In the genomic region with DNA sequence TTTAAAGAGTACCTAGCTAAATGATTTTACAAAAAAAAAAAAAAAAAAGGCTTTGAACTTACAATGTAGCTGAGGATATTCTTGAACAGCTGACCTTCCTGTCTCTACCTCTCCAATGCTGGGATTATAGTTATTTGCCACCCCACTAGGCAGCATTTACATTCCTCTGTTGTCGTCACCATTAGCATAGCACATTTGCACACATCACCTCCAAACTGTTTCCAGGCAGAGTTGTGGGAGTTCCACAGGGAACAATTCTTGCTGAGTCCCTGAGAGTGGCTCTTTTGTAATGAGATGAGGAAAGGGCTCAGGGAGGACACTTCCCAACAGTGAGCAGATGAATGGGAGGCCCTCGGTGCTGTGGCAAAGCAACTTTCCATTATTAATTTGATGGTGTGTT, we compare ENCODE assay signal across 20 mouse cellular contexts.
"Had no signal": no experiment of that assay in that cellular context is flagged by ENCODE, and none has a peak within 500 bp of the region (broad histone marks: within the 10 kb centered on the region; RNA-seq: fewer than 3 reads in every experiment).

No protein-coding gene starts in this region.

- H3K4me3 ChIP-seq: kidney, embryonic 15.5 days; limb, embryonic 12.5 days; limb, embryonic 15.5 days; midbrain, embryonic 12.5 days; midbrain, embryonic 15.5 days; stomach, embryonic 15.5 days had no signal

- DNase-seq: kidney, adult 8-10 months; kidney, postnatal 10 days; kidney, postnatal 4 days; left cerebral cortex, postnatal 4 days; liver, postnatal 0 days; lung, embryonic 14.5 days; retina, postnatal 1 day; right cerebral cortex, postnatal 25 days; spleen, adult 18-20 months; thymus, postnatal 25 days had no signal

- ATAC-seq: liver, postnatal 0 days; lung, postnatal 0 days; midbrain, embryonic 15.5 days had no signal

- H3K4me2 ChIP-seq: kidney, embryonic 15.5 days; limb, embryonic 12.5 days; limb, embryonic 15.5 days; liver, embryonic 11.5 days; lung, embryonic 14.5 days; midbrain, embryonic 12.5 days; midbrain, embryonic 15.5 days; stomach, embryonic 15.5 days had no signal

- H3K4me1 ChIP-seq: kidney, embryonic 15.5 days; limb, embryonic 12.5 days; limb, embryonic 15.5 days; midbrain, embryonic 15.5 days; stomach, embryonic 15.5 days had no signal

- H3K9ac ChIP-seq: kidney, embryonic 15.5 days; limb, embryonic 12.5 days; limb, embryonic 15.5 days; liver, embryonic 14.5 days; liver, postnatal 0 days; lung, embryonic 14.5 days; midbrain, embryonic 12.5 days; midbrain, embryonic 15.5 days; stomach, embryonic 15.5 days had no signal

- H3K27ac ChIP-seq: kidney, embryonic 15.5 days; limb, embryonic 12.5 days; limb, embryonic 15.5 days; liver, embryonic 14.5 days; macrophage; midbrain, embryonic 12.5 days; midbrain, embryonic 15.5 days; stomach, embryonic 15.5 days had no signal

- H3K36me3 ChIP-seq: kidney, embryonic 15.5 days; limb, embryonic 12.5 days; limb, embryonic 15.5 days; midbrain, embryonic 12.5 days; midbrain, embryonic 15.5 days; stomach, embryonic 15.5 days had no signal

- H3K27me3 ChIP-seq: kidney, embryonic 15.5 days; limb, embryonic 12.5 days; limb, embryonic 15.5 days; midbrain, embryonic 12.5 days; midbrain, embryonic 15.5 days; stomach, embryonic 15.5 days had no signal

- H3K9me3 ChIP-seq: kidney, embryonic 15.5 days; limb, embryonic 12.5 days; limb, embryonic 15.5 days; midbrain, embryonic 12.5 days; midbrain, embryonic 15.5 days; stomach, embryonic 15.5 days had no signal
